Mouse (Mus musculus) layer of hippocampus, adult 2 months (tissue): ENCODE measurements at regions not wholly inside any gene's neighbourhood (a gene's known extent, or its start where the extent isn't known, plus 50 kb on each side); places are given as distances from the start of the nearest gene placed in this dataset.

Source experiments
- DNase-seq, 2 experiments: peaks; one replicate each; pipeline ENCODE4 v3.0.0; 2022; ENCODE audit warnings: low spot score in 2 of 2
- H3K27ac ChIP-seq: fragments of 200-600 bp; 2 replicates; pipeline ENCODE4 v1.8.1; 2022
- H3K4me3 ChIP-seq: fragments of 200-600 bp; 2 replicates; pipeline ENCODE4 v1.8.1; 2022; ENCODE audit warnings: mild to moderate bottlenecking
- CTCF ChIP-seq: fragments of 200-600 bp; conservative IDR thresholded peaks from 2 replicates; pipeline ENCODE4 v1.8.1; 2022; ENCODE audit warnings: antibody characterized with exemption, mild to moderate bottlenecking, moderate library complexity

DNA sequence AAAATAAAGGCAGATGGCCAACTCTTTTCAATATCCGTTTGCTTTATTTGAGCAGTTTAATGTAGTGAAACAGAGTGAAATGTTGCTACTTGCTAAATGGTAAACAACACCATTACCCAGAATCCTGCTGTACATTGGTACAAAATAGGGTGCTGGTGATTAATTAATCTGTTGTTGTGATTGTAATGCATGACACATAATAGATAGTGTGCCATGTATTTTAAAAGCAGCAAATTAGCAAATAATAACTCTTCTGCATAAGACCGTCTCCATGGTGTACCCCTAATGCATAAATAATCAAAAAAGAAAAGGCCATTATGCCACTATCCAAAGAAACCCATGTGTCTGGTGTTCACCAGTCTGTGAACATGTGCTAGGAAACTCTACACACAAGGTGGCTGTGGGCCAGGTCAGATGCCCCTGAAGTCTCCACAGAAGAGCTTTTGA lies 457.6 kb upstream of the Fam92a start:
- no peak overlapping the region for H3K4me3 ChIP-seq
- H3K27ac ChIP-seq: no peak overlapping the region
- no peak for DNase-seq
- no peak for TF ChIP-seq CTCF

DNA sequence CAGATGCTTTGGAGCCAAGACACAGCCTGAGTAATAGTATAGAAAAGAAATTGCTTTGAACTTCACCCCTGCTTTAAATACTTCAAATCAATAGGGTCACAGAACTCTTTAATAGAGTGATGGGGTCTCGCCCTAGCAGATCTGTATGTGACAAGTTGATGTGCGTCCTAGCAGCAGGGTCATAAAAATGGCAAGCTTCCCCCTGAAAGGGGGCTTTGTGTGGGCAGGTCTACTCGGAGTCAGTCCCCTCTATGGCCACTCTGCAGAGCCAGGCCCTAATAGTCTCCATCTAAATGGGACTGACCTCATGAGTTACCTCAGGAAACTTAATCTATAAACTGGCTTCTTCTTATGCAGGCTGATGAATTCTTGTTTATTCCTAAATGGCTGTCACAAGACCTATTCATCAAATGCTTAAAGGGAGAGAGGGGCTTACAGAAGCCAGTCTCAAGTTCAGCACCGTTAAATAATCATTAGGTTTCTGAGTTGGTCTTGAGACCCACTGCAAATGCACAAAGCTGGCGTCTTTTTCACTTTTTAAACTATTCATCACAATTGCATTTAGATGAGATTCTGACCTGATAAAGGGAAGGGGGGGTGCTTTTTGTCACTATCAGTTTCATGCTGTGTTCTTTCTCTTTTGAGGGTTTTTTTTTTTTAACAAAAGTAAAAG lies 457.0 kb upstream of the Fam92a start:
- DNase-seq: no peak
- Histone ChIP-seq H3K4me3 (no peak overlapping the region), H3K27ac (no peak overlapping the region)
- no peak for TF ChIP-seq CTCF

DNA sequence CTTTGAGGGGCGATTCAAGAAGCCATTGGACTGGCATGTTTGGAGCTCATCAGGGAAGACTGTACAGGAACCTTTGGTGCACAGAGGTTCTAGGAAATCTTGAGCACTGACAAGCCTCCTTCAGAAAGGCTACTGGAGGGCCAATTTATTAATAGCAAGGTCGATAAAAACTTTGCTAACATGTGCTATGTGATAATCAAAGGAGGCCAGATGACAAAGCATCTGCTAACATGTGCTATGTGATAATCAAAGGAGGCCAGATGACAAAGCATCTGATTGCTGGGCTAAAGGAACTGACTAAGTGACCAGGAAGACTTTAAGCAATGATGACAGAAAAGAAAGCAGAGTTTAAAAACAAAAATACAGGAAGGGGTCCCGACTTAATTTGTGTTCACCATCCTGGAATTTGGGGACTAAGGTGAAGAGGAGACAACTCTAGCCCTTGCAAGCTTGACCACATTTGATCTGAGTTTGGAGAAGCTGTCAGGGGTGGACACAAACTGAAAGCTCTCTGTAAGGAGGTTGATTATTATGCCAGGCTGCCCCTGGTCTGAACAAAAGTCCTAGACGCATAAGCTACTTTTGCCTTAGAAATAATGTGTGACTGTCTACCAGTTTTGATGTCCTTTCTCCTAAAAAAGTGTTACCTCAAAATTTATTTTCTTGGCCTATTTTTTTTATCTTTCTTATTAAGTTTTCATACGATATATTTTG lies 455.5 kb upstream of the Fam92a start:
- Histone ChIP-seq H3K4me3 (no peak overlapping the region), H3K27ac (no peak overlapping the region)
- no peak for TF ChIP-seq CTCF
- no peak for DNase-seq

DNA sequence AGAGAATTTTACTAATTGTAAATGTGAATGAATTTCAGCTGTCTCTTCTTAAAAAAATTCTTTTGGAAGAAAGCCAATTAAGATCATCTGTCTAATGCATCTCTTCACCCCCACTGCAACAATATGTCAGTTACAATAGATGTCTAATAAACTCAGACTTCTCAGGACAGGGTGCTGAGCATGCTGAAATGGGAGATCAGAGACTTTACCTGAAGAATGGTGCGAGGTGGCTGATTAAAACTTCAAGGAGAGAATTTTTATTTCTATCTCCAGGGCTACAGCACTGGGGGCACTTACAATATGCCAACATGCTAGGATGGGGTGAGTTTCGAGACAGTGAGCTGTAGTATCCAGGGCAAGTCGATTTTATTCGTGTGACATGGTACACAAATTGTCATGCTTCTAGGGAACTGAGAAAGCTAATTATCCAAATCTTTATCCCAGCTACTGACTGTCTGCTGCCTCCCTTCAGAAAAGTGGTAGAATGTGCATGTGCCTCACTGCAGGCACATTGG lies 449.0 kb upstream of the Fam92a start:
- DNase-seq: no peak
- no peak for TF ChIP-seq CTCF
- Histone ChIP-seq H3K27ac (no peak overlapping the region), H3K4me3 (no peak overlapping the region)

DNA sequence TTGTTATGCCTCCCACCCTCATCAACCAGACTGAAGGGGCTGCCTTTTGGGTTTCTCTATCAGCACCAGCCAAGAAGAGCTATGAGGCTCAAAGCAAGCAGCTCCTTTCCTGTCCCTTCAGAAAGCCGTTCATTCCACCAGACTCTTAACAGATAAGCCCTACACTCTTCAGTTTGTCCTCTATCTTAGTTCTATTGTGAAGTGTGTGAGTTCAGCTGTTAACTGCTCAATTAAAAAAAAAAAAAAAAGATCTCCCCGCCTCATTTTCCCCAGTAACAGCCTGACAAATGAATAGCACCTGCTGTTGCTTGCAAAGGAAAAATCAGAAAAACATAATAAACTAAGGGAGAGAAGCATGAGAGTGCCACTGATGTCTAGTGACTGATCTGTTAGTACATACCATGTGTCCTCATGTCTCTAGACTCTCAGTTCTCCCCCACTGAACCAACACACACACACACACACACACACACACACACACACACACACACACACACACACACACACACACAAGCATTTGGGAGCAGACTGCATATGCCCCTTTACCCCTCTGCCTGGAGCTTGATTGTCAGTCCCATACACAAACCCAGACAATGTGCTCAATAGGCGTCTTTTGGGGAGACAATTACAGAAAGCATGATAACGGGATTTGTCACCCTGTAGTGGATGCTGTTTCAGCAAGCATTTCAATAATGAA lies 448.4 kb upstream of the Fam92a start:
- no peak for DNase-seq
- TF ChIP-seq CTCF: no peak
- Histone ChIP-seq H3K4me3 (no peak overlapping the region), H3K27ac (no peak overlapping the region)

DNA sequence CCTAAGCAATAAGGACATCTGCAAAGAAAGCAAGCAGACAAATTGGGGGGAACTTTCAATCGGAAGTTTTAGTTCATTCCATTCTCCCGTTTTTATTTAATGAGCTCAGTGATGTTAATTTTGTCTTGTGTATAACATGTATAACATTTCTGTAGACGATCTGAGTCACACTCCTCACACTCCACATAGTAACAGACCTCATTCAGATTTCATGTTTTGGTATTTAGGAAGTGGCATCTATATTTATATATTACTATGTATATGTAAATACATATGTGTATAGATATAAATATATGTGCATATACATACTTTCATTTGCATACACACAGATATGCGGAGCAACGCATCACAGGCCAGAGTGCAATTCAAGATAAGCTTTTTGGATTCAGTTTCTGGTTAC lies 444.9 kb upstream of the Fam92a start:
- DNase-seq: no peak
- no peak for TF ChIP-seq CTCF
- Histone ChIP-seq H3K4me3 (no peak overlapping the region), H3K27ac (no peak overlapping the region)

DNA sequence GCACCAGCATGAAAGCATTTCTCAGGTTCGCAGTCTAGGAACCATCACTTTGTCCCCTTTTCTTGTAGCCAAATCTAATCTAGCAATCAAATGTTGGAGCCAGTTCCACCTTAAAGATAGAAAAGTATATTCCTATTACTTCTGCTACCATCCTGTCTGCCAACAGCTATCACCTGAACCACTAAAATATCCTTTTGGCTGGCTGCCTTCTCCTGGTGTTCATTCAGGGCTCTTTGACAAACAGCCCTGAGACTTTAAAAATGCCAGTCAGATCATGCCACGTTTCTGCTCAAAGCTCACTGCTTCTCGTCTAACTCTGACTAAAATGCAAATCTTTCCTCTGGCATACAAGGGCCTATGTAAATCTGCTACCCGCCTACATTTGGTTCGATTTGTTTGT lies 439.7 kb upstream of the Fam92a start:
- Histone ChIP-seq H3K4me3 (no peak overlapping the region), H3K27ac (no peak overlapping the region)
- DNase-seq: no peak
- no peak for TF ChIP-seq CTCF

DNA sequence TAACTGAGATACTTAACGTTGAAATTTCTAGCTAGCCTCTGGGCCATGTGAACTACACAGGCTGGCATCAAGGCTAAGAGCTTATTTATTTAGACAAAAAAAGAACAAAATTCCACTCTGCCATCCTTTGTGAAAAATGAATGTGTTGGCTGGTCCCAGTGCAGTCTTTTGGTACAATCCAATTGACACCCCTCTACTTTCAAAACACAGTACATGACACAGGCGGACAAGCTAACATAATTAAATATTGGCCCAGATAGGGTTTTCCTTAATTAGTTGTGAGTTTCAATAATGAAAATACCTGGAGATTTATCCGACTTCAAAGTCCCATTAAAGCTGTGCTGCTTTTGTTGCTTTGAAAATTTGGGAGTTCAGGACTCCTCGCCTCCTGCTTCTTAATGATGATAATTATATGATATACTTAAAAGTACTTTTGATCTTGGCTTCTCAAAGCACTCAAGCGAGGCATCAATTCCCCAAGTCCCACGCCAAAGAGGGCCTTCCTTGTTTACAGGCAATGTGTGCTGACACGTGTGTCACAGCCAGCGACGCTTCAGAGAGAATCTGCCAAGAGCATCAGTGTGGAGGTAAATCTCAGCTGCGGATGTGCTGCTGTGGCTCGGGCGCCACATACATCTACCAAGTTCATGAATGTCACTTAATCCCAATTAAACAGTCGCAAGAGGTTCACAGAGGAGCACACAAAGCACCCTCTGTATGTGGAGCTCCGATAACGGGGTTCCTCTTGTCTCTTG lies 429.5 kb upstream of the Fam92a start:
- no peak overlapping the region for H3K4me3 ChIP-seq
- no peak overlapping the region for H3K27ac ChIP-seq
- no peak for TF ChIP-seq CTCF
- DNase-seq: no peak

DNA sequence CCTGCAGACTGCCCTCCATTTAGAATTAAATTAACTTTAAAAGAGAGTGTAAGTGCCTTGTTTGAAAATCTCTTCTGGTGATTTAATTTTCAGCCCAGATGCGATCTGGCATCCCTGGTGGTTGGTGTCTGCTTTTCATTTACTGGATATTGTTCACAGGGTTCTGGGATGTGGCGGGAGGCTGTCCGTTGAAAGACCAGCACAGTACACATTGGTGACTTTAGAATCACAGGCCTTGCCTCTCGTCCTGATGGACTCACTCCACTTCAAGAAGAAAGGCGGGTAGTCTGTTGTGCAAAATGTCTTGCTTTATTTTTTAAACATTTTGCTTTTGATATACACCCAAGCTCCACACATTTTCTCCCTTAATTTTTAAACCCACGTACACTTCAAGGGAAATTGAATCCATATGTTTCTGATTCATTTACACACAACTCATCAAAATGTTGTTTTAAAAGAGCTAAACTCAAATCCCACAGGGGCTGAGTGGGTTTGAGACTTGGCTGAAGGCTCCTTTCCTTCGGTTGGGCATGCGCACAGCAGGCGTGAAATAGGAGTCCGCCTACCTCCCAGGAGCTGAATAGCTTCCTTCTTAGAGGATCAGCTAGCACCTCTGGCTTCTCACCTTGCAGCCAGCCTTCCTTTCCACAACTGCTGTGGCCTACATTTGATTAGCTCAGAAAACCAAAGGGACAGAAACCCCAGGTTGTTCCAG lies 424.1 kb upstream of the Fam92a start:
- no peak; the same call in 1 of the 2 replicates for TF ChIP-seq CTCF
- peak in 1 of 2 experiments; percentile 30 for DNase-seq
- H3K4me3 ChIP-seq: no peak overlapping the region
- no peak overlapping the region for H3K27ac ChIP-seq

DNA sequence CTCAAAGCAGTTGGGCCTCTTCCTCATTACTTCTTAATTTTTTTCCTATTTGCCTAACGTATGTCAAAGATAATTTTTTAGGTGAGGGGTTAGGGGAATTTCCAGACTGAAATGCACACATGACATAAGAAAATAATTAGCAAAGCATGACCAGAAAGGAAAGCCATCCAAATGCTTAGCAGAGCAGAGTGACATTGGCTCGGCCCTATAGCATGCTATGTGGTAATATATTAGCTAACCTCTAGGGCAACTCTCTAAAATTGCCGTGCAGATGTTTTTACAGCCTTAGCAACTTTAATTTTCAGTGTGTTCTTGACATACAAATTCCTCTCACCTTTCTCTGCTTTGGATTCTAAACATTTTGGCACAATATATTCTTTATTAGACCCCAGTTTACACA lies 421.2 kb upstream of the Fam92a start:
- H3K4me3 ChIP-seq: no peak overlapping the region
- TF ChIP-seq CTCF: no peak
- H3K27ac ChIP-seq: no peak overlapping the region
- no peak for DNase-seq

DNA sequence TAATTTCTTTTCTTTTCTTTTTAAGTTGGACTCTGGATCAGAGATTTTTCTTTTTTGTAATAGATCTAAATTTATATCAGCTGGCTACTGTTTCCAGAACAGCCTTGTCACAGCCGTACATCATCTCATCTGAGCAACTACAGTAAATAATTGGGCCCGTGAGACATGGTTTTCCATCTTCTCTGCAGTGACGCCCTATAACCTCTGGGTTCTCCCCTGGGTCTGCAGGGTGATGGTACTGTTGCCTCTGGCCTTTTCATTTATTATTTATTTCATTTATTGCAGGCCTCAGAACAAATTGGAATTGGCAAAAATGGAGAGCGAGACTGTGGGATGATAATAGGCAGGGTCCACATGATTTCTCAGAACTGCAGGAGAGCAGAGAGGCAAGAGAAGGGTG lies 406.3 kb upstream of the Fam92a start:
- no peak overlapping the region for H3K4me3 ChIP-seq
- no peak for TF ChIP-seq CTCF
- DNase-seq: no peak
- no peak overlapping the region for H3K27ac ChIP-seq

DNA sequence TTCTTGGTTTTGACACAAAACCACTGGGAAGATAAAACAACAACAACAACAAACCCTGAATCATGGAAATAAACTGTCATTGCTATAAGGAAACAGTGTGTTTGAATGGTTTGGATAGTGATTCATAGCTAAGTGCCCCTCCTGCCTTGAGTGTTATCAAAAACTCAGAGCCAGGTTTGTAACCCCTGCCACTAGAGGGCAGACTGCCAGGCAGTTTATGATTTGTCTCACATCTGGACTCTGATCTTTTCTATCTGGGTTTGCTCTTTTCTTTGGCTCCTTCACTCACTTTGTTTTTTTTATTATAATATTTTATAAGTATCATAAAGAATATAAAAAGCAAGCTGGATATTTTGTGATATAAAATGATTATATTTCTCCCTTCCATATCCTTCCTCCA lies 400.1 kb upstream of the Fam92a start:
- DNase-seq: no peak
- no peak overlapping the region for H3K27ac ChIP-seq
- peak; percentile 70 for TF ChIP-seq CTCF
- H3K4me3 ChIP-seq: no peak overlapping the region
